Mouse (Mus musculus) hindbrain, embryonic 12.5 days (tissue): ENCODE data around the gene Hsf5. TPM values are rescaled to one million over a fixed set of nuclear protein-coding genes. Genes with fewer than 3 reads are reported as not detected.

ENCODE experiments used
- ATAC-seq: fragments of 200-750 bp; cut with Nextera tagmentation; 2 replicates; pipeline ENCODE4 v1.8.0; 2017; ENCODE audit warnings: moderate TSS enrichment; ENCODE audit not compliant: low FRiP score
- H3K27ac ChIP-seq: fragments of 300-500 bp; sonication (generic); 2 replicates; pipeline ENCODE4 v1.5.1; 2016; ENCODE audit warnings: mild to moderate bottlenecking
- H3K27me3 ChIP-seq: fragments of 300-500 bp; sonication (generic); 2 replicates; pipeline ENCODE4 v1.6.1; 2016; ENCODE audit warnings: mild to moderate bottlenecking
- H3K36me3 ChIP-seq: fragments of 300-500 bp; sonication (generic); 2 replicates; pipeline ENCODE4 v1.6.1; 2016; ENCODE audit warnings: mild to moderate bottlenecking
- H3K4me1 ChIP-seq: fragments of 300-500 bp; sonication (generic); 2 replicates; pipeline ENCODE4 v1.6.1; 2016
- H3K4me2 ChIP-seq: fragments of 300-500 bp; sonication (generic); replicated peaks from 2 replicates; pipeline ENCODE4 v1.6.1; 2016; ENCODE audit warnings: mild to moderate bottlenecking
- H3K4me3 ChIP-seq: fragments of 300-500 bp; sonication (generic); 2 replicates; pipeline ENCODE4 v1.5.1; 2016; ENCODE audit warnings: mild to moderate bottlenecking
- H3K9ac ChIP-seq: fragments of 300-500 bp; sonication (generic); 2 replicates; pipeline ENCODE4 v1.6.1; 2016; ENCODE audit warnings: mild to moderate bottlenecking, moderate library complexity
- H3K9me3 ChIP-seq: fragments of 300-500 bp; sonication (generic); replicated peaks from 2 replicates; pipeline ENCODE4 v1.6.1; 2016; ENCODE audit warnings: mild to moderate bottlenecking
- WGBS: fragments of 180-500 bp; shearing (Covaris S2); methylation state at CpG from one replicate; pipeline ENCODE4 v1.1.7; 2016; 5-methylcytosine and 5-hydroxymethylcytosine counted together
- polyA plus RNA-seq: library from polyadenylated mRNA; unstranded; fragments of >200 nt; fragmentation: Nextera tagmentation; extraction: Ambion mirVana; gene quantifications from 2 replicates; pipeline ENCODE4 v1.2.1, GENCODE M21; 2016

Hsf5 gene
- polyA plus RNA-seq, 1 experiment from 2014 or later = 0.45 TPM

DNA sequence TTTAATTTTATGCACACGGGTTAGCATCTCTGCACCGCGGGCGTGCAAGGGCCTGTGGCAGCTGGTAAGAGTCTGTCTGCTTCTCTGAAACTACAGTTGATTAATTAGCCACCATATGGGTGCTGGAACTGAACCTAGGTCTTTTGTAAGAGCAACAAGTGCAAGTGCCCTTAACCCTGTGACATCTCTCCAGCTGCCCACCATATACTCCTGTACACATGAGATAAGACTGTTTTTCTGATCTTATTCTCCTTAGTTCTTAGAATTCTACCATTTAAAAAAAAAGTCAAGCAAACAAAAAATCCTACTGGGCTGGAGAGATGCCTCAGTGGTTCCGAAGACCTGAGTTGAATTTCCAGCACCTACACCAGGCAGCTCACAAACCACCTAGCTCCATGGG lies 86.7 kb downstream of the Hsf5 start:
- Histone ChIP-seq H3K9me3 (no peaks in the 10 kb centered on the region), H3K27me3 (no peaks in the 10 kb centered on the region), H3K4me3 (no peak overlapping the region), H3K4me2 (no peak overlapping the region), H3K27ac (no peak overlapping the region), H3K36me3 (no peaks in the 10 kb centered on the region), H3K9ac (no peak overlapping the region), H3K4me1 (peaks cover 3% of the 10 kb centered on the region; the same call in 1 of the 2 replicates)
- ATAC-seq = no peak
- WGBS = 80% methylated on average over 5 of the region's 5 CpGs

DNA sequence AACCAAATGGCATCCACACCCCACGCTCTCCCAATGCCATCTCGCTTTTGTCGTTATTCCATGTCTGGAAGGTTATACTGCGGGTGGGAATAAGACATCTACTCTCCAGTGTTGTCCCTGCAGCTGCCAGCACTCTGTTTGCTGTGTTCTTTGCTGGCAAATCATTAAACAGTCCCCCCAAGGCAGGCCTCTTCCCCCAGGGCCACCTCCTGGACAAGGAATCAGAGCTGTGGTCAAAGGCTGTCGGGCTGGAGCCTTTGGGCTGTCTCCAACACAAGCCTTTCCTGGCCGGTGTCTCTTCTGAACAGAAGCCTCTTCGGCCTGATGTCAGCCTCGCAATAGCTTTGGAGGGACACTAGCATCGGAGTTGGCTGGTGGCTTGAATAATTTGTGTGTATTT lies 87.3 kb downstream of the Hsf5 start:
- H3K27me3 ChIP-seq = peaks cover 5% of the 10 kb centered on the region; the same call in 1 of the 2 replicates
- H3K9me3 ChIP-seq = no peaks in the 10 kb centered on the region
- no peak overlapping the region for H3K4me3 ChIP-seq
- peaks cover 3% of the 10 kb centered on the region; the same call in 1 of the 2 replicates for H3K4me1 ChIP-seq
- H3K36me3 ChIP-seq = no peaks in the 10 kb centered on the region
- ATAC-seq = no peak
- no peak overlapping the region for H3K27ac ChIP-seq
- H3K4me2 ChIP-seq = no peak overlapping the region
- H3K9ac ChIP-seq = no peak overlapping the region
- 82% methylated on average over 9 of the region's 9 CpGs for WGBS

DNA sequence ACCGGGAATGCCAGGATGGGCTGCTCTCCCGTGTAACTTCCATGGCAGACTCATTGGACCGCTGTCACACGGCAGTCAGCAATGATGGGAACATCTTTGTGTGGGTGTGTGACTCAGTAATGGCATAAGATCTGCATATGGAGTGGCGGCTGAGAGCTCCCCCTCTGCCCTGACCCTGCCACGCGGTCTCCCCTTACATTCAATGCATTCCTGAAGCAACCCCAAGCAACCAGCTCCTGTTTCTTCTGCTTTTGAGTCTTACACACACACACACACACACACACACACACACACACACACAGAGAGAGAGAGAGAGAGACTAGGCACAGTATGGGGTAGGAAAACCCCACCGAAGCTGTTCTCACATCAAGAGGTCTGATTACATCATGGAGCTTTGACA lies 90.6 kb downstream of the Hsf5 start:
- H3K36me3 ChIP-seq = no peaks in the 10 kb centered on the region
- no peak overlapping the region for H3K9ac ChIP-seq
- peaks cover 25% of the 10 kb centered on the region for H3K27me3 ChIP-seq
- no peak overlapping the region for H3K27ac ChIP-seq
- no peaks in the 10 kb centered on the region for H3K9me3 ChIP-seq
- H3K4me3 ChIP-seq = no peak overlapping the region
- WGBS = 25% methylated on average over 8 of the region's 8 CpGs
- no peak overlapping the region for H3K4me2 ChIP-seq
- ATAC-seq = no peak
- peaks cover 14% of the 10 kb centered on the region; the same call in 1 of the 2 replicates for H3K4me1 ChIP-seq

DNA sequence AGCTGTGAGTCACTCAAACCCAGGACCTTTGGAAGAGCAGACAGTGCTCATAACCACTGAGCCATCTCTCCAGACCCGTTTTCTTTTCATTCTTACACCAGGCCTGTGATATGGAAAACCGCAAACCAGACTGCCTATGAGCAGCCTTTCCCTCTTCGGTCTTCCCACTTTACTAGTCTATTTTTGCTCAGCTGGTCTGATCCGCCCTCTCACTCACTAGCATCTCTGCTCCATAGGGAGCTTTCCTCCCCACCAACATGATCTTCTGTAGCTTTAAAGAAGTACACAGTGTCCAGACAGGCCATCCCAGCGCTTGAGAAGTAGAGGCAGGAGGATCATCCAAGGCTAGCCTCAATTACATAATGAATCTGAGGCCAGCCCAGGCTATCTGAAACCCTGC lies 92.0 kb downstream of the Hsf5 start:
- Histone ChIP-seq H3K4me2 (no peak overlapping the region), H3K9me3 (no peaks in the 10 kb centered on the region), H3K36me3 (no peaks in the 10 kb centered on the region), H3K9ac (no peak overlapping the region), H3K27me3 (peaks cover 25% of the 10 kb centered on the region), H3K27ac (no peak overlapping the region), H3K4me3 (no peak overlapping the region), H3K4me1 (peaks cover 14% of the 10 kb centered on the region; the same call in 1 of the 2 replicates)
- WGBS = 83% methylated on average over 5 of the region's 5 CpGs
- ATAC-seq = no peak

Other genes with a start within 250 kb of the Hsf5 start
- gene Rad51c, start 212.2 kb upstream of the Hsf5 start, polyA plus RNA-seq = 8.6 and 10.1 TPM in 2 replicates
- gene Tex14, start 212.1 kb upstream of the Hsf5 start, polyA plus RNA-seq = 0.10 and 0.38 TPM in 2 replicates
- not detected in 2 replicates for gene Gm11492, start 50.5 kb upstream of the Hsf5 start, polyA plus RNA-seq
- 13.1 and 14.1 TPM in 2 replicates for gene Sept4, start 48.3 kb upstream of the Hsf5 start, polyA plus RNA-seq
- gene Mtmr4, start 25.0 kb upstream of the Hsf5 start, polyA plus RNA-seq = 81.2 and 86.8 TPM in 2 replicates
- 2.1 and 4.4 TPM in 2 replicates for gene Rnf43, start 45.6 kb downstream of the Hsf5 start, polyA plus RNA-seq
- gene Supt4a, start 120.4 kb downstream of the Hsf5 start, polyA plus RNA-seq = 129 and 141 TPM in 2 replicates
- 30.5 and 32.7 TPM in 2 replicates for gene Tspoap1, start 143.4 kb downstream of the Hsf5 start, polyA plus RNA-seq
- gene Mpo, start 176.4 kb downstream of the Hsf5 start, polyA plus RNA-seq = 1.7 and 2.3 TPM in 2 replicates
- gene Lpo, start 211.1 kb downstream of the Hsf5 start, polyA plus RNA-seq = 0.53 and 0.79 TPM in 2 replicates
- gene Mks1, start 236.1 kb downstream of the Hsf5 start, polyA plus RNA-seq = 15.9 and 19.5 TPM in 2 replicates